Mouse (Mus musculus): ENCODE results near the gene Mlec. TPM values are rescaled to one million over a fixed set of nuclear protein-coding genes. Genes with fewer than 3 reads are reported as not detected.
A peak's percentile ranks its signal among the peaks of the same experiment; 100 is the strongest.
"Not testable (repeated sequence)": the region's sequence is repeated elsewhere in the genome, so short reads cannot be mapped to it uniquely, and the experiment has no call there.

Gene Mlec
- total RNA-seq, 2 experiments from 2014 or later = 198 to 217 TPM

GRCm38 (mm10) chr5:115152132-115152956 is 5.6 kb downstream of the Mlec start:
- no peak for DNase-seq (ENCODE audit: low spot score in 2 of 2)

GRCm38 (mm10) chr5:115151457-115151856 is 6.5 kb downstream of the Mlec start:
- DNase-seq (ENCODE audit: low spot score in 2 of 2) = no peak

- DNase-seq (ENCODE audit: low spot score in 2 of 2) = no peak
Observed at GRCm38 (mm10) chr5:115150991-115151390, 7.0 kb downstream of the Mlec start.

- no peak for DNase-seq (ENCODE audit: low spot score in 2 of 2)
Observed at GRCm38 (mm10) chr5:115149675-115150459, 8.1 kb downstream of the Mlec start.

GRCm38 (mm10) chr5:115148872-115149271 is 9.1 kb downstream of the Mlec start:
- not testable (repeated sequence) for DNase-seq (ENCODE audit: low spot score in 2 of 2)

GRCm38 (mm10) chr5:115148378-115148777 is 9.6 kb downstream of the Mlec start:
- DNase-seq (ENCODE audit: low spot score in 2 of 2) = no peak

- DNase-seq (ENCODE audit: low spot score in 2 of 2) = no peak
Observed at GRCm38 (mm10) chr5:115147388-115147787, 10.6 kb downstream of the Mlec start.

- no peak for DNase-seq (ENCODE audit: low spot score in 2 of 2)
Observed at GRCm38 (mm10) chr5:115146747-115147130, 11.2 kb downstream of the Mlec start.

- no peak for DNase-seq (ENCODE audit: low spot score in 2 of 2)
Observed at GRCm38 (mm10) chr5:115145976-115146746, 11.8 kb downstream of the Mlec start.

- no peak for DNase-seq (ENCODE audit: low spot score in 2 of 2)
Observed at GRCm38 (mm10) chr5:115145253-115145968, 12.6 kb downstream of the Mlec start.

- DNase-seq (ENCODE audit: low spot score in 2 of 2) = no peak
Observed at GRCm38 (mm10) chr5:115144471-115144870, 13.5 kb downstream of the Mlec start.

GRCm38 (mm10) chr5:115143552-115143951 is 14.4 kb downstream of the Mlec start:
- no peak for DNase-seq (ENCODE audit: low spot score in 2 of 2)

- DNase-seq (ENCODE audit: low spot score in 2 of 2) = no peak
Observed at GRCm38 (mm10) chr5:115142166-115142697, 15.7 kb downstream of the Mlec start.

GRCm38 (mm10) chr5:115140726-115141125 is 17.3 kb downstream of the Mlec start:
- no peak for DNase-seq (ENCODE audit: low spot score in 2 of 2)

- DNase-seq (ENCODE audit: low spot score in 2 of 2) = no peak
Observed at GRCm38 (mm10) chr5:115139124-115139523, 18.9 kb downstream of the Mlec start.

GRCm38 (mm10) chr5:115134234-115135165 is 23.5 kb downstream of the Mlec start, which contains the start of gene Unc119b:
Unc119b (minus strand) TSS chr5:115134975.
- DNase-seq (ENCODE audit: low spot score in 2 of 2) = peak; percentile 80 to 89

- no peak for DNase-seq (ENCODE audit: low spot score in 2 of 2)
Observed at GRCm38 (mm10) chr5:115133358-115134066, 24.5 kb downstream of the Mlec start.

- no peak for DNase-seq (ENCODE audit: low spot score in 2 of 2)
Observed at GRCm38 (mm10) chr5:115132465-115132864, 25.5 kb downstream of the Mlec start.

GRCm38 (mm10) chr5:115129328-115129727 is 28.7 kb downstream of the Mlec start:
- no peak for DNase-seq (ENCODE audit: low spot score in 2 of 2)

Data from gastrocnemius, postnatal 4 days (tissue).